In genomic region chr13:98836423-98837088, GRCm38 (mm10) we compare ENCODE assay signal across 11 mouse cellular contexts. TPM values are rescaled to one million over a fixed set of nuclear protein-coding genes. Genes with fewer than 3 reads are reported as not detected.
DNase-seq lines count a peak whose midpoint lies in the region; ATAC-seq and TF ChIP-seq lines count a peak whose summit lies in the region.
"Had no signal": no experiment of that assay in that cellular context is flagged by ENCODE, and none has a peak within 500 bp of the region (broad histone marks: within the 10 kb centered on the region; RNA-seq: fewer than 3 reads in every experiment).

No protein-coding gene starts in this region.

- H3K27ac ChIP-seq in embryonic facial prominence, embryonic 11.5 days (replicated peaks; ENCODE audit: low read depth, low read length): no peak overlapping the region
- H3K27ac ChIP-seq in embryonic facial prominence, embryonic 10.5 days (replicated peaks): no peak overlapping the region
- H3K27ac ChIP-seq in lung, postnatal 0 days (ENCODE audit: low read length): no peak overlapping the region

- ATAC-seq in embryonic facial prominence, embryonic 11.5 days (replicated peaks; ENCODE audit: insufficient number of reproducible peaks, low FRiP score, low TSS enrichment, low read depth): no peak
- ATAC-seq in lung, postnatal 0 days: no peak

- no peaks in the 10 kb centered on the region for H3K9me3 ChIP-seq in embryonic facial prominence, embryonic 11.5 days (replicated peaks; ENCODE audit: control insufficient read depth, low read length)
- H3K9me3 ChIP-seq in embryonic facial prominence, embryonic 10.5 days: no peaks in the 10 kb centered on the region
- H3K9me3 ChIP-seq in lung, postnatal 0 days (ENCODE audit: low read length): no peaks in the 10 kb centered on the region

- WGBS in embryonic facial prominence, embryonic 11.5 days: 81% methylated on average over 6 of the region's 6 CpGs
- WGBS in embryonic facial prominence, embryonic 10.5 days: 87% methylated on average over 6 of the region's 6 CpGs
- WGBS in lung, postnatal 0 days: 91% methylated on average over 6 of the region's 6 CpGs
- 95% methylated on average over 6 of the region's 6 CpGs for WGBS in lung, adult 2 months

- H3K27me3 ChIP-seq in embryonic facial prominence, embryonic 11.5 days (ENCODE audit: control insufficient read depth, insufficient read depth, low read length): no peaks in the 10 kb centered on the region
- no peaks in the 10 kb centered on the region for H3K27me3 ChIP-seq in embryonic facial prominence, embryonic 10.5 days (replicated peaks; ENCODE audit: low read depth, poor library complexity, severe bottlenecking)
- H3K27me3 ChIP-seq in lung, postnatal 0 days (replicated peaks; ENCODE audit: insufficient read depth, low read length): no peaks in the 10 kb centered on the region

- H3K4me2 ChIP-seq in embryonic facial prominence, embryonic 11.5 days (ENCODE audit: low read depth, low read length): no peak overlapping the region
- no peak overlapping the region for H3K4me2 ChIP-seq in lung, postnatal 0 days (replicated peaks; ENCODE audit: low read depth, low read length)

- H3K9ac ChIP-seq in embryonic facial prominence, embryonic 11.5 days (replicated peaks; ENCODE audit: low read length): no peak overlapping the region
- no peak overlapping the region for H3K9ac ChIP-seq in lung, postnatal 0 days (replicated peaks; ENCODE audit: low read depth)

- no peak for TF ChIP-seq EP300 in lung, postnatal 0 days (IDR thresholded peaks at IDR 0.05)

- H3K36me3 ChIP-seq in embryonic facial prominence, embryonic 11.5 days (replicated peaks; ENCODE audit: control insufficient read depth, insufficient read depth, low read depth, low read length): no peaks in the 10 kb centered on the region
- H3K36me3 ChIP-seq in embryonic facial prominence, embryonic 10.5 days (replicated peaks): peaks cover 51% of the 10 kb centered on the region
- no peaks in the 10 kb centered on the region for H3K36me3 ChIP-seq in lung, postnatal 0 days (ENCODE audit: insufficient read depth, low read length)

- no peak for TF ChIP-seq POLR2A in lung, adult 2 months (IDR thresholded peaks at IDR 0.05; ENCODE audit: borderline replicate concordance, extremely low read depth, low read depth, low read length)

- no peak overlapping the region for H3K4me3 ChIP-seq in embryonic facial prominence, embryonic 11.5 days (ENCODE audit: low read depth, low read length)
- no peak overlapping the region for H3K4me3 ChIP-seq in embryonic facial prominence, embryonic 10.5 days
- no peak overlapping the region for H3K4me3 ChIP-seq in lung, postnatal 0 days (ENCODE audit: low read depth, low read length)
- H3K4me3 ChIP-seq in lung, adult 2 months (replicated peaks; ENCODE audit: extremely low read depth, low read depth, low read length): no peak overlapping the region

- DNase-seq in embryonic facial prominence, embryonic 11.5 days (ENCODE audit: low spot score): peak; percentile 52
- DNase-seq in embryonic facial prominence, embryonic 10.5 days (ENCODE audit: low spot score): no peak
- peak; percentile 30 for DNase-seq in lung, postnatal 0 days (ENCODE audit: low spot score)
- no peak for DNase-seq in lung, adult 2 months
- DNase-seq in embryo, embryonic 11 days: peak; percentile 32
- peak; percentile 30 for DNase-seq in naive thymus-derived CD4-positive, alpha-beta T cell, adult 2 months (ENCODE audit: low read depth)
- no peak for DNase-seq in urinary bladder, adult 2 months (ENCODE audit: low spot score)
- DNase-seq in frontal cortex, adult 2 months (ENCODE audit: extremely low spot score in 1 of 2, low spot score in 1 of 2): no peak
- DNase-seq: adrenal gland, postnatal 14 days; heart, adult 18-20 months; kidney, adult 9 months had no signal

- peak; percentile 58 for TF ChIP-seq CTCF in lung, postnatal 0 days (IDR thresholded peaks at IDR 0.05)
- no peak for TF ChIP-seq CTCF in lung, adult 2 months (IDR thresholded peaks at IDR 0.05; ENCODE audit: insufficient read depth, low read length)

- no peaks in the 10 kb centered on the region for H3K4me1 ChIP-seq in embryonic facial prominence, embryonic 11.5 days (ENCODE audit: control insufficient read depth, insufficient read depth, low read length)
- H3K4me1 ChIP-seq in embryonic facial prominence, embryonic 10.5 days: no peaks in the 10 kb centered on the region
- H3K4me1 ChIP-seq in lung, postnatal 0 days (ENCODE audit: insufficient read depth, low read depth, low read length): no peaks in the 10 kb centered on the region
- H3K4me1 ChIP-seq in lung, adult 2 months (ENCODE audit: control insufficient read depth, insufficient read depth, low read length): no peaks in the 10 kb centered on the region

RNA-seq across cellular contexts. Expression of gene Fcho2, which starts 21.3 kb away (rescaled TPM):
- 28.1 and 28.6 TPM in 2 replicates for polyA plus RNA-seq in embryonic facial prominence, embryonic 11.5 days (2014; fragmentation: Nextera tagmentation; extraction: Ambion mirVana)
- polyA plus RNA-seq in embryonic facial prominence, embryonic 10.5 days (2016; fragmentation: Nextera tagmentation; extraction: Ambion mirVana): 33.8 and 35.7 TPM in 2 replicates
- 45.9 and 54.8 TPM in 2 replicates for polyA plus RNA-seq in lung, postnatal 0 days (2015; fragmentation: Nextera tagmentation; extraction: Ambion mirVana)
- 16.0 and 21.1 TPM in 2 replicates for polyA plus RNA-seq in lung, adult 2 months (2012; rRNA removed)
- 34.3 and 37.3 TPM in 2 replicates for polyA plus RNA-seq in urinary bladder, adult 2 months (2012; rRNA removed)
- polyA plus RNA-seq in frontal cortex, adult 2 months (2012; rRNA removed): 26.3 and 30.6 TPM in 2 replicates

Comparison
In these comparisons a context has a peak if more than half of its experiments do, and no peak if none do; other contexts are left out.
1. DNase-seq: peak in embryonic facial prominence, embryonic 11.5 days (single experiment), lung, postnatal 0 days (single experiment), embryo, embryonic 11 days (single experiment) and naive thymus-derived CD4-positive, alpha-beta T cell, adult 2 months (single experiment); none in embryonic facial prominence, embryonic 10.5 days (single experiment), lung, adult 2 months (single experiment), urinary bladder, adult 2 months (single experiment) and frontal cortex, adult 2 months (0 of 2).